Mouse (Mus musculus) MEL (cell line): ENCODE data around the gene Gm10037.

ENCODE experiments used
- CTCF ChIP-seq, 3 experiments: IDR thresholded peaks in 2 of 3; conservative IDR thresholded peaks in 1 of 3; 2 replicates each; pipeline ENCODE4 v1.5.1; 2011 to 2012; ENCODE audit warnings: low read length in 3 of 3, low read depth in 2 of 3, mild to moderate bottlenecking in 2 of 3, improper control_type of control experiment in 1 of 3, inconsistent platforms in 1 of 3, mixed read lengths in 1 of 3, moderate library complexity in 1 of 3; ENCODE audit not compliant: control insufficient read depth in 1 of 3, insufficient read depth in 1 of 3, poor library complexity in 1 of 3, severe bottlenecking in 1 of 3
- ELF1 ChIP-seq: IDR thresholded peaks from 2 replicates; pipeline ENCODE4 v1.6.1; 2014; ENCODE audit warnings: low read depth, mild to moderate bottlenecking, inconsistent platforms, low read length, improper control_type of control experiment, moderate library complexity
- GABPA ChIP-seq: IDR thresholded peaks from 2 replicates; pipeline ENCODE4 v1.6.1; 2012; ENCODE audit warnings: low read depth, mild to moderate bottlenecking, inconsistent platforms, low read length, improper control_type of control experiment, moderate library complexity
- KAT2A ChIP-seq: conservative IDR thresholded peaks from 2 replicates; pipeline ENCODE4 v1.6.1; 2012; ENCODE audit warnings: low read depth, low read length, improper control_type of control experiment, inconsistent platforms
- MXI1 ChIP-seq: IDR thresholded peaks from 2 replicates; pipeline ENCODE4 v1.6.1; 2011; ENCODE audit warnings: mild to moderate bottlenecking, low read depth, low read length, improper control_type of control experiment
- MYB ChIP-seq: IDR thresholded peaks from 2 replicates; pipeline ENCODE4 v1.6.1; 2011; ENCODE audit warnings: mild to moderate bottlenecking, low read depth, low read length, improper control_type of control experiment
- NELFE ChIP-seq: IDR thresholded peaks from 2 replicates; pipeline ENCODE4 v1.6.1; 2011; ENCODE audit warnings: low read depth, low read length, improper control_type of control experiment
- POLR2A ChIP-seq, 2 experiments: IDR thresholded peaks; 2 replicates each; pipeline ENCODE4 v1.6.1; 2011 to 2012; ENCODE audit warnings: low read length in 2 of 2, mild to moderate bottlenecking in 2 of 2, control low read depth in 1 of 2, improper control_type of control experiment in 1 of 2, low read depth in 1 of 2, moderate library complexity in 1 of 2; ENCODE audit not compliant: control insufficient read depth in 1 of 2, insufficient read depth in 1 of 2, poor library complexity in 1 of 2
- USF1 ChIP-seq: IDR thresholded peaks from 2 replicates; pipeline ENCODE4 v1.6.1; 2014; ENCODE audit warnings: low read depth, mild to moderate bottlenecking, inconsistent platforms, low read length, improper control_type of control experiment, moderate library complexity
- ZMIZ1 ChIP-seq: IDR thresholded peaks from 2 replicates; pipeline ENCODE4 v1.6.1; 2012; ENCODE audit warnings: low read depth, mild to moderate bottlenecking, inconsistent platforms, low read length, improper control_type of control experiment, moderate library complexity
- ZNF384 ChIP-seq: IDR thresholded peaks from 2 replicates; pipeline ENCODE4 v1.6.1; 2012; ENCODE audit warnings: low read depth, mild to moderate bottlenecking, inconsistent platforms, low read length, improper control_type of control experiment

GRCm38 (mm10) chr13:67830911-67831336 lies at the start of gene Gm10037:
- TF ChIP-seq CTCF (IDR thresholded peaks at IDR 0.05 in 2 of 3, conservative IDR thresholded peaks at IDR 0.05 in 1 of 3; ENCODE audit: control insufficient read depth in 1 of 3, insufficient read depth in 1 of 3, low read depth in 2 of 3, low read length in 3 of 3, poor library complexity in 1 of 3, severe bottlenecking in 1 of 3), result no peak
- no peak for TF ChIP-seq MYB
- no peak for TF ChIP-seq USF1
- TF ChIP-seq POLR2A (IDR thresholded peaks at IDR 0.05; ENCODE audit: control insufficient read depth in 1 of 2, insufficient read depth in 1 of 2, low read depth in 1 of 2, low read length in 2 of 2, poor library complexity in 1 of 2), result no peak
- no peak for TF ChIP-seq NELFE
- TF ChIP-seq MXI1, result no peak
- TF ChIP-seq ZMIZ1, result no peak
- no peak for TF ChIP-seq KAT2A
- TF ChIP-seq ELF1, result no peak
- no peak for TF ChIP-seq ZNF384
- TF ChIP-seq GABPA, result no peak
